Mouse (Mus musculus) midbrain, embryonic 14.5 days (tissue): ENCODE results near the gene Chaf1a. TPM values are rescaled to one million over a fixed set of nuclear protein-coding genes. Genes with fewer than 3 reads are reported as not detected.

Source experiments
- ATAC-seq: fragments of 200-750 bp; cut with Nextera tagmentation; 2 replicates; pipeline ENCODE4 v1.8.0; 2017; ENCODE audit warnings: moderate number of reproducible peaks, moderate library complexity; ENCODE audit not compliant: low FRiP score, low TSS enrichment
- DNase-seq: peaks from one replicate; pipeline ENCODE4 v3.0.0-alpha.2; 2015
- H3K27ac ChIP-seq: fragments of 300-500 bp; sonication (generic); replicated peaks from 2 replicates; pipeline ENCODE4 v1.5.1; 2014; ENCODE audit warnings: mild to moderate bottlenecking, low read depth, low read length, moderate library complexity
- H3K27me3 ChIP-seq: fragments of 300-500 bp; sonication (generic); 2 replicates; pipeline ENCODE4 v1.6.1; 2014; ENCODE audit warnings: low read length, control low read depth, mixed read lengths; ENCODE audit not compliant: control insufficient read depth, insufficient read depth
- H3K36me3 ChIP-seq: fragments of 300-500 bp; sonication (generic); 2 replicates; pipeline ENCODE4 v1.6.1; 2014; ENCODE audit warnings: low read length, control low read depth; ENCODE audit not compliant: control insufficient read depth, insufficient read depth
- H3K4me1 ChIP-seq: fragments of 300-500 bp; sonication (generic); 2 replicates; pipeline ENCODE4 v1.6.1; 2014; ENCODE audit warnings: mild to moderate bottlenecking, antibody characterized with exemption, low read length, control low read depth; ENCODE audit not compliant: control insufficient read depth, insufficient read depth
- H3K4me2 ChIP-seq: fragments of 300-500 bp; sonication (generic); 2 replicates; pipeline ENCODE4 v1.6.1; 2014; ENCODE audit warnings: mild to moderate bottlenecking, low read length, moderate library complexity
- H3K4me3 ChIP-seq: fragments of 300-500 bp; sonication (generic); replicated peaks from 2 replicates; pipeline ENCODE4 v1.5.1; 2014; ENCODE audit warnings: low read depth, low read length
- H3K9ac ChIP-seq: fragments of 300-500 bp; sonication (generic); replicated peaks from 2 replicates; pipeline ENCODE4 v1.6.1; 2014; ENCODE audit warnings: mild to moderate bottlenecking, low read length, moderate library complexity
- H3K9me3 ChIP-seq: fragments of 300-500 bp; sonication (generic); 2 replicates; pipeline ENCODE4 v1.6.1; 2016; ENCODE audit warnings: low read length, control low read depth, mixed read lengths; ENCODE audit not compliant: control insufficient read depth
- WGBS: fragments of 180-500 bp; shearing (Covaris S2); extraction: QIAGEN DNeasy Blood & Tissue Kit; methylation state at CpG from one replicate; pipeline ENCODE4 v1.1.7; 2014; 5-methylcytosine and 5-hydroxymethylcytosine counted together
- polyA plus RNA-seq: library from polyadenylated mRNA; unstranded; fragments of >200 nt; fragmentation: Nextera tagmentation; extraction: Ambion mirVana; gene quantifications from 2 replicates; pipeline ENCODE4 v1.2.1, GENCODE M21; 2014

Gene Chaf1a
- polyA plus RNA-seq: 3.3 and 4.8 TPM in 2 replicates

DNA sequence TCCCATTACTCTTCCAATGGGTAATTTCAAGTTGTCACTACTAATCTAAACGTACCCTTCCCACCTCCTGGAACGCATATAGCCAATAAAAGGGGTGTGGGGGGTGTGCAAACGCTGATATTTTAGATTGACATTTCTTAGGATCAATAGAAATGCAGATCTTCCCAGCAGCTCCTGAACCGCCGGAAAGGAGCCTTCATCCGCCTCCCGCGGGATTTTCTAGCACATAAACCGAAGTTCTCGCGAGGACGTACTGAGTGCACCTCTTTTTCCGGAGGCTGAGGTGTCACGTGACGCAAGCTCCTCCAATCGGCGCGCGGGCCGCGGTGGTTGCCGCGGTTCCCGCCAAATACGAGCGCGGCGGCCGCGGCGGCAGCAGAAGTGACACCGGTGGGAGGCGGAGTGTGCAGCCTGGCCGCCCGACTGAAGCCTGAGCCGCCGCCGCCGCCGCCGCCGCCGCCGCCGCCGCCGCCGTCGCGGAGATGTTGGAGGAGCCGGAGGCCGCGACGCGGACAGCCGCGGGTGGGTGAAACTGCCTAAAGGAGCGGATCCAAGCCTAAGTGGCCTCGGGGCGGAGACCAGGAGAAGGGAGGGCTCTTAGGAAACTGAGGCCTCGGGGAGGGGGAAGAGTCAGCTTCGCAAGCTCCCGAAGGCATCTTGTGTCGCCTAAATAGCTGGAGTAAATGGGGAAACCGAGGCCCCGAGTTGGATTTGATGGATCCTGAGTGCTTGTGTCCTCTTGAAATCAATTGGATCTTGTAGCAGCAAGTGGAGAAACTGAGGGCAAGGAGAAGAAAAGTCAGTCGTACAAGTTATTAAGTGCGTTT is at the start of gene Chaf1a:
TSS of gene Chaf1a (plus strand) at position 410 of the 827 bp plus-strand sequence.
- H3K27me3 ChIP-seq: no peaks in the 10 kb centered on the region
- peak; percentile 87 for ATAC-seq
- peaks cover 13% of the 10 kb centered on the region for H3K4me1 ChIP-seq
- H3K4me2 ChIP-seq: peak within 1 kb of the TSS; percentile 91
- H3K9me3 ChIP-seq: no peaks in the 10 kb centered on the region
- peak within 1 kb of the TSS; percentile 60 for H3K9ac ChIP-seq
- H3K4me3 ChIP-seq: peak within 1 kb of the TSS; percentile 77
- WGBS: under 1% methylated on average over 68 of the region's 68 CpGs
- H3K36me3 ChIP-seq: peaks cover 2% of the 10 kb centered on the region; the same call in 1 of the 2 replicates
- peak within 1 kb of the TSS; percentile 76 for H3K27ac ChIP-seq
- DNase-seq: peak; percentile 100

DNA sequence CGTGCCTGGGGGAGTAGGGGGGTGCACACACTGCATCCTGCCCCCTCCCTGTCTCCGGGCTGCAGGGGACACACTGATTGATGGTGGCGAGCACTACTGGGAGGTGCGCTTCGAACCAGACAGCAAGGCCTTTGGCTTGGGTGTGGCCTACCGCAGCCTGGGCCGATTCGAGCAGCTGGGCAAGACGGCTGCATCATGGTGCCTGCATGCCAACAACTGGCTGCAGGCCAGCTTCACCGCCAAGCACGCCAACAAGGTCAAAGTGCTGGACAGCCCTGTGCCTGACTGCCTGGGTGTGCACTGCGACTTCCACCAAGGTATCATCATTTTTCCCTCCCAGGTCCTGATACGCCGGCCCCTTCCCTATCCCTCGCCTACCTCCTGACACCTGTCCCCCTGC is 44.2 kb upstream of the Chaf1a start:
- Histone ChIP-seq H3K4me1 (no peaks in the 10 kb centered on the region), H3K36me3 (peaks cover 63% of the 10 kb centered on the region), H3K27me3 (peaks cover 9% of the 10 kb centered on the region; the same call in 1 of the 2 replicates), H3K4me2 (no peak overlapping the region), H3K4me3 (no peak overlapping the region), H3K27ac (no peak overlapping the region), H3K9ac (no peak overlapping the region), H3K9me3 (no peaks in the 10 kb centered on the region)
- DNase-seq: no peak
- 91% methylated on average over 15 of the region's 15 CpGs for WGBS
- ATAC-seq: no peak

DNA sequence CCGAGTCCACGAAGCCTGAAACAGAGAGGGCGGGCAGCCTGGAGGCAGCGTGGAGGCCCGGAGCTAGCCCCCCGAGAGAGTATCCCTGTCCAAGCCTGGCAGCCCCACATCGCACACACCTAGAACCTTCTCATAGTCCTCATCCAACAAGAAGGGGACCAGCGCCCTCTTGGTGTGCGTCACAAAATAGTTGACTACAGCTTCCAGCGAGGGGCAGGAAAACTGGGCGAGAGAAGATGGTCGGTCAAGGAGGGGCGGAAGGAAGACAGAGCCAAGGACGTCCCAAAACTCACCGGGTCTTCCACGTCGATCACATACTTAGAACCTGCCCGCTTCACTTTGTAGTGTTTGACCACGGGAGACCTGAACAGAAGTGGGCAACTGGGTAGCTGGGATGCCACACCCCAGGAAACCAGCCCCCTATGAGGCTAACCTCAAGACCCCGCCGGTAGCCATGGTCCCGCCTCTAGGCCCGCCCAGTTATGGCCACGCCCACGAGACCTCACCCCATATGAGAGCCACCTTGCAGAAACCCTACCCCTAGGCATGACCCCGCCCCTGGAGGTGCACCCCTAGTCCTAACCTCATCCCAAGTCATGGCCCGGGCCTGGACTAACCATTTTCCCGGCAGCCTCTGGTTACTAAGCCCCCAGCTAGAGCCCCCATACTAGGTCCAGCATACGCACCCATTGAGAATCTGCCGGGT is 40.3 kb upstream of the Chaf1a start:
- Histone ChIP-seq H3K27ac (no peak overlapping the region), H3K4me1 (no peaks in the 10 kb centered on the region), H3K4me3 (no peak overlapping the region), H3K36me3 (peaks cover 27% of the 10 kb centered on the region), H3K9ac (no peak overlapping the region), H3K4me2 (no peak overlapping the region), H3K27me3 (peaks cover 9% of the 10 kb centered on the region; the same call in 1 of the 2 replicates), H3K9me3 (no peaks in the 10 kb centered on the region)
- WGBS: 10% methylated on average over 30 of the region's 30 CpGs
- DNase-seq: no peak
- peak; percentile 32; the same call in 1 of the 2 replicates for ATAC-seq

DNA sequence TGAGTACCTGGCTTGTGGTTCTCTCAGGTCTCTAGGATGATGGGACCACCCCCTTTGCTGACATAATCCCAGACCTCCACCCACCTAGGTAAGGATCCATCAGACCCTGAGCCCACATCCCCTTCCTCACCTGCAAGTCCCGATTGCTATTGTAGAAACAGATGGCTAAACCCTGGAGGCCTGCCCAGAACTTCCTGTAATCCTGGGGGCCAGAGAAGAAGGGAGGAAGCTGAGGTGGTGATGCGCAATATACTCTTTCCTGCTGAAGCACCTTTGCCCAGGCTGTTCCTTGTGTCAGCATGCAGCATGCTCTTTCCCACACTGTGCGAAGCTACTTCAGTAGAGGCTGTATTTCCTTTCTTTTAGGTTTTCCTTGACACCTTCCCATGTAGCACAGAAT is 37.2 kb upstream of the Chaf1a start:
- Histone ChIP-seq H3K27me3 (peaks cover 9% of the 10 kb centered on the region; the same call in 1 of the 2 replicates), H3K36me3 (no peaks in the 10 kb centered on the region), H3K9ac (no peak overlapping the region), H3K9me3 (no peaks in the 10 kb centered on the region), H3K4me2 (no peak overlapping the region), H3K4me1 (peaks cover 4% of the 10 kb centered on the region; the same call in 1 of the 2 replicates), H3K4me3 (no peak overlapping the region), H3K27ac (no peak overlapping the region)
- no peak for DNase-seq
- no peak for ATAC-seq
- WGBS: 92% methylated on average over 3 of the region's 3 CpGs

DNA sequence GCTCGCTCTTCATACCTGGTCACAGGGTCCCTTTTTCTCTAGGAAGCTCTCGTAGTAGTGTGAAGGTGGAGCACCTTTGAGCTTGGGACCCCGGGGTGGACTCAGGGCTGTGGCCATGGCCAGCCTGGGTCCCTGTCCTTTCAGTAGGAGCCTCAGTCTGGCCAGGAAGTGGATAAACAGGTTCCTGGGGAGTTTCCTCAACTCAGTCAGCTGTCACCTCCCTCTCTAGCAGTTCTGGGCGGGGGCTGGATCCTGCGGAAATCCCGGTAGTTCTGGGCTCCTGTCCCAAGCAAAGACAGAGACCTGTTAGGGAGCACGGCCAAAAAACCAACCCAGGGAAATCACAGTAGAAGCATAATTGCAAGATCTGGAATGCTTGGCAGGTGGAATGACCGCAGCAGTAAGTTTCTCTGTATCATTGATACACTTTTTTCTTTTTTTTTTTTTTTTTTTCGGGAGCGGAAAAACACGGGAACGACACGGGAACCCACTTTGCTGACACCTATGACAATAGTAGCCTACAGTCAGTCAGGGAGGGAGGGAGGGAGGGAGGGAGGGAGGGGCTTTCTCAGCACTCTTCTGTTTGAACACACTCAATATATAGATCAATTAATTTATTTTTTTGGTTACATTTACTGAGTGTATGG is 34.7 kb upstream of the Chaf1a start, which contains the start of the genes Stap2 and Mpnd:
TSS of gene Stap2 (minus strand) at position 170 of the 647 bp plus-strand sequence.
TSS of gene Mpnd (plus strand) at position 297 of the 647 bp plus-strand sequence.
- DNase-seq: peak; percentile 84
- ATAC-seq: no peak
- WGBS: 55% methylated on average over 13 of the region's 13 CpGs
- Histone ChIP-seq H3K9me3 (no peaks in the 10 kb centered on the region), H3K27me3 (peaks cover 3% of the 10 kb centered on the region; the same call in 1 of the 2 replicates), H3K27ac (no peak within 1 kb of the TSS), H3K4me2 (no peak within 1 kb of the TSS), H3K9ac (no peak within 1 kb of the TSS), H3K4me1 (peaks cover 12% of the 10 kb centered on the region), H3K36me3 (no peaks in the 10 kb centered on the region), H3K4me3 (no peak within 1 kb of the TSS)

DNA sequence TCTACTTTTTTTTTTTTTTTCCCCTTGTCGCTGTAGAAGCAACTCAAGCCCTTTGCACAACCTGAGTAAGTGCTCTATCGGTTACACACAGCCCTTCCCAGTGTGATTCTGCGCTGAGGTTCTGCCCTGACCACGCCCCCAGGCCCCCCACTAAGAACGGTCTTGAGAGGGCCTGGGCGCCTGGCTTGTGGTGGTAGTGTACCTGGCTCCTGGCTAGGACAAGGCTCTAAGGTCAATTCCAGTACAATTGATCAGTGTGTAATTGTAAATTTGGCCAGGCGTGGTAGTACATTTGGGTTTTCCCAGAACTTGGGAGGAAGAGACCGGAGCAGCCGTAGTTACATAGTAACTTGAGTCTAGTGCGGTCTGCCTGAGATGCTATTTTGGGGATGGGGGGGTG is 33.3 kb upstream of the Chaf1a start:
- H3K4me3 ChIP-seq: no peak overlapping the region
- H3K9me3 ChIP-seq: no peaks in the 10 kb centered on the region
- DNase-seq (no peak), ATAC-seq (no peak)
- 53% methylated on average over 10 of the region's 10 CpGs for WGBS
- H3K4me2 ChIP-seq: no peak overlapping the region
- peaks cover 21% of the 10 kb centered on the region for H3K4me1 ChIP-seq
- H3K27me3 ChIP-seq: no peaks in the 10 kb centered on the region
- H3K27ac ChIP-seq: peak overlapping the region; percentile 97; the same call in 1 of the 2 replicates
- no peak overlapping the region for H3K9ac ChIP-seq
- peaks cover 12% of the 10 kb centered on the region for H3K36me3 ChIP-seq

DNA sequence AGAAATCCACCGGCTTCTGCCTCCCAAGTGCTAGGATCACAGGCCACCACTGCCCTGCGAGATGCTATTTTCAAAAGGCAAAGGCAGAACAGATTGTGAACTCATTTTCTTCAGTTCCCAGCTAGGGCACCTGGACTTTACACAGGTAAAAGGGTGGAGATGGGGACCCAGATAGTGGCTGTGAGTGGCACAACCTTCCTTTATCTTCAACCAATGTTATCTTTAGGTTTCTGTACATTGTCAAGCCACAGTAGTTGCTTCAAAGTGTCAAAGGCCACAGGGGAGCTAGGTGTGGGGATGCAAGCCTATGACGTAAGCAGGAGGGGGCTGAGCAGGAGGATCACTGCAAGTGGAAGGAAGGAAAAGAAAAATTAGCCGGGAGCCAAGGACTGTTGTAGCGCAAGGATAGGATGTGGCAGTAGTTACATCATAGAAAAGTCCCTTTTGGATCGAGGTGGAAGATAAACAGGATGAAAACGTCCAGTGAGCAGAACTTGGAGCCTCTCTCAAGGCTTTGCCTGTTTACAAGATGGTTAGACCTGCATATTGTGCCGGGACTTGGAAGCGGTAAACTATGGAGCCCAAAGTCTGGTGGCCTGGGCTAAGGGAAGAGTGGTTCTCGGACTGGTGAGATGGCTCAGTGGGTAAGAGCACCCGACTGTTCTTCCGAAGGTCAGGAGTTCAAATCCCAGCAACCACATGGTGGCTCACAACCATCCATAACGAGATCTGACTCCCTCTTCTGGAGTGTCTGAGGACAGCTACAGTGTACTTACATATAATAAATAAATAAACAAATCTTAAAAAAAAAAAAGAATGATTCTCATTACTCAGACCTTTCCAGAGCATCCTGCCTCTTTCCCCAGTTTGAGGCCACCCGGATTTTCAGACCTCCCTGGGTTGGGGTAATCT is 32.5 kb upstream of the Chaf1a start:
- 35% methylated on average over 13 of the region's 14 CpGs for WGBS
- no peak overlapping the region for H3K9ac ChIP-seq
- peak overlapping the region; percentile 76 for H3K4me3 ChIP-seq
- H3K27ac ChIP-seq: peak overlapping the region; percentile 97
- peak; percentile 46 for DNase-seq
- no peaks in the 10 kb centered on the region for H3K9me3 ChIP-seq
- H3K27me3 ChIP-seq: no peaks in the 10 kb centered on the region
- ATAC-seq: no peak; the same call in 1 of the 2 replicates
- peaks cover 21% of the 10 kb centered on the region for H3K4me1 ChIP-seq
- peaks cover 19% of the 10 kb centered on the region for H3K36me3 ChIP-seq
- peak overlapping the region; percentile 98 for H3K4me2 ChIP-seq
